Mouse (Mus musculus): ENCODE data around the gene Hnf1a.

GRCm38 (mm10) chr5:114976935-114977334, 6.0 kb upstream of the Hnf1a start:
- no peak for TF ChIP-seq CTCF (conservative IDR thresholded peaks at IDR 0.05; ENCODE audit: low read length)
- no peak for TF ChIP-seq POU5F1 (IDR thresholded peaks at IDR 0.05; ENCODE audit: borderline replicate concordance, low read length)

Data from E14TG2a.4 (cell line).